Mouse (Mus musculus) liver, adult 2 months (tissue): ENCODE data around the gene Mrpl3.

Experiments
- CTCF ChIP-seq: fragments of 200-500 bp; IDR thresholded peaks from 2 replicates; pipeline ENCODE4 v1.5.1; 2011; ENCODE audit warnings: low read depth, low read length, control low read depth
- POLR2A ChIP-seq: fragments of 200-500 bp; IDR thresholded peaks from 2 replicates; pipeline ENCODE4 v1.6.1; 2011; ENCODE audit warnings: low read length, control low read depth; ENCODE audit not compliant: insufficient read depth; ENCODE audit errors: extremely low read depth

GRCm38 (mm10) chr9:105053147-105053557, at the start of gene Mrpl3:
- TF ChIP-seq CTCF = no peak
- 0 out of 2 replicates have a peak, but pooled peaks have one; percentile 22 for TF ChIP-seq POLR2A
